Mouse (Mus musculus) cerebellum, adult 11 months (tissue): ENCODE data around the gene Enho.

Experiments used
- DNase-seq: peaks from one replicate; pipeline ENCODE4 v3.0.0; 2022

Enho gene

DNA sequence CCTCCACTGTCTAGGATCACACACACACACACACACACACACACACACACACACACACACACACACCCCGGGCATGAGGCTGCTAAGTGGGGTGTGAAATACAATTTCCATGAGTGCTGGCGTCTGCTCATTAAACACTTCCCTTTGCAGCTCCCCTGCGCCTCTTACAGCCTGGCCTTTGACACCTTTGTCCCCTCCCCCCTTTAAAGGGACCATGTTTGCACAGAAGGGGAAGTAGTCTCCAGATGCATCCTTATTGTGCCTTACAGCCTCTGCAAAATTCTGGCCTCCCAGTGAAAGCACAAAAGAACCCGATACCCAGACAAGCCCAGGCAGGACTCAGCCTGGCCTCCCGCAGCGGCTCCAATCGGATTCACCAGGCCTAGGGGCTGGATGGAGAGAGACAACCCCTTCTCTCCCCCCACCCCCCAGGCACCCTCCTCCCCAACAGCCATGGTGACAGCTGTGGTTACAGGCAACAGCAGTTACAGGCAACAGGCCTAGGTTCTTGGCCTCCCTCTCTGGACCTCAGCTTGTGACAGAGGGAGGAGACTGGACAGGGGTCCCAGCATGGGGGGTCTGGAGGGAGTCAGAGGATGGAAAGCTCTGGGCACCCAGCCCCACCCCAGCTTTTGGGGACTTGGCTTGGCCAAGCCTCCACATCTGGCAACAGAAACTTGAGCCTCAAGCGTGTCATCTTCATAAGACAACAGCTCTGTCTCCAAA, 11.8 kb downstream of the Enho start:
- DNase-seq, result no peak

- DNase-seq, result no peak
Observed at GRCm38 (mm10) chr4:41622071-41622470, 18.1 kb downstream of the Enho start.

- DNase-seq, result peak; percentile 84
Observed at GRCm38 (mm10) chr4:41618916-41619746, 21.0 kb downstream of the Enho start.

DNA sequence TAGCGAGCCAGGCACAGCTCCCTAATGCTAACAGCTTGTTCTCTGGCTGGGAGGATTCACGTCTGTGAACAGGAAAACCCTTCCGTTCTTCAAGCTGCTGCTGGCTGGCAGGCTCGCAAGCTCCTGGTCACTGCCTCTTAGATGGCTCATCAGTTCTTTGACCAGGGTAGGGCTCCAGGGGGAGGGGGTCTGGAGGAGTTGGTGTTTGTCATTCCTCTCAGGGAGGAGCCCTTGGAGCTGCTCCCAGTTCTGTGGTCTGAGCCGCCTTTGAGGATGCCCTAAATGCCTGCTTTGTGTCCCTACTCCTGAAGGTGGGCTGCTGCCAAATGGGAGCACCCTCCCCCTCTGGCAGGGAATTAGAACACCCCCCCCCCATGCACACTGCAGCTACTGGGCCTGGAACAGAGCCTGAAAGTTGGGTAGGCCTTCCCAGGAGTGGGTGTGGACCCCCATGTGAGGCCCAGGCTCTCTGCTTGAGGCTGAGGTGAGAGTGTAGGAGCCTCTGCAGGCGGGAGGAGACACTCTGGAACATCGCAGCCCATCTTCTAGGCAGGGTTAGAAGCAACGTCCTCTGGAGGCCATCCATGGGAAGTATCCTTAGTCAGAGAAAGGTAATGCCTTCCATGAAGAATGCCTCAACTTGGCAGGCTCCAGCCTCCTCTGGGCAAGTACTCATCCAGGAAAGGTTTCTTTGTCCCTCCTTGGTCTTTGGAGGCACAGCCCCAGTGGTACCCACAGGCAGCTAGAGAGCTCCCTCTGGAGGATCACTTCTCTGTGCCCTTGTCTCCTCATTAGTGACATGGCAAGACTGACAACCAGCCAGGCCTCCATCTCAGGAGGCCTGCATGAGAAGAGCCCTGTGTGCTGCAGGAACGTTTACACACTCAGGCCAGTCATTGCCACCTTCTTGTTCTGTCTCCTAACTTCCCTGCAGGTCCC, 24.2 kb downstream of the Enho start:
- no peak for DNase-seq

- DNase-seq, result peak; percentile 82
Observed at GRCm38 (mm10) chr4:41614156-41614555, 26.0 kb downstream of the Enho start.

DNA sequence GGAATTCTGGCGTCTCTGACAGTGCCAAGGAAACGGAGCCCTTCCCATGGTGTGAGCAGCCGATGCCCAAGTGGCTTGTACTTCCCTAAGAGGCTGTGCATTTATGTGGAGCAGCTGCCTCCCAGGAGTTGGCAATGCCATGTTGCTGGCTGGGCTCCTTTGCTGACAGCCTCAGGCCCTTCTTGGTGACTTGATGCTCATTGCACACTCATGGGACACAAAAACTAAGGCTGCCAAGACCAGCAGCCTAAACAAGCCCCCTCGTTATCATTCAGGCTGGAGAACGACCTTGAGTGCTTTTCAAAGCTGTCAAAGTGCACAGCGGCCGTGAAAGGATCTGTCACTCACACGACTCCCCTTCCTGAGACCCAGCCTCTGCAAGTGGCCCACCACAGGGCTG, 28.0 kb downstream of the Enho start:
- no peak for DNase-seq

DNA sequence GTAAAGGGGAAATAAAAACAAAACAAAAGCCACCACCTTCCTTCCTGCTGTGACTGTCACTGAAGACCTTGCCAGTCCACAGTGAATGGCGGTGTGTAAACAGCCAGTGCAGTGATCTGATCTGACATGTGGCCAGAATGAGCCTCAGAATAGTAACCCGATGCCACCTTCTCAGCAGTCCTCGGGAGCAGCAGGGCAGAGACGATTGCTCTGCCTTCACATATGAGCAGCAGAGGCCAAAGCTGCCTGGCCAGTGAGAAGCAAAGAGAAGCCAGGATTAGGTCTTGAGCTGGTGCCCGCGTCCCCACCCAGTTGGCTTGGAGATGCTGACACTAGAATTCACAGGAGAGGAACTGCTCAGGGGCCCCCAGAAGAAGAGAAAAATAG, 29.5 kb downstream of the Enho start:
- no peak for DNase-seq

DNA sequence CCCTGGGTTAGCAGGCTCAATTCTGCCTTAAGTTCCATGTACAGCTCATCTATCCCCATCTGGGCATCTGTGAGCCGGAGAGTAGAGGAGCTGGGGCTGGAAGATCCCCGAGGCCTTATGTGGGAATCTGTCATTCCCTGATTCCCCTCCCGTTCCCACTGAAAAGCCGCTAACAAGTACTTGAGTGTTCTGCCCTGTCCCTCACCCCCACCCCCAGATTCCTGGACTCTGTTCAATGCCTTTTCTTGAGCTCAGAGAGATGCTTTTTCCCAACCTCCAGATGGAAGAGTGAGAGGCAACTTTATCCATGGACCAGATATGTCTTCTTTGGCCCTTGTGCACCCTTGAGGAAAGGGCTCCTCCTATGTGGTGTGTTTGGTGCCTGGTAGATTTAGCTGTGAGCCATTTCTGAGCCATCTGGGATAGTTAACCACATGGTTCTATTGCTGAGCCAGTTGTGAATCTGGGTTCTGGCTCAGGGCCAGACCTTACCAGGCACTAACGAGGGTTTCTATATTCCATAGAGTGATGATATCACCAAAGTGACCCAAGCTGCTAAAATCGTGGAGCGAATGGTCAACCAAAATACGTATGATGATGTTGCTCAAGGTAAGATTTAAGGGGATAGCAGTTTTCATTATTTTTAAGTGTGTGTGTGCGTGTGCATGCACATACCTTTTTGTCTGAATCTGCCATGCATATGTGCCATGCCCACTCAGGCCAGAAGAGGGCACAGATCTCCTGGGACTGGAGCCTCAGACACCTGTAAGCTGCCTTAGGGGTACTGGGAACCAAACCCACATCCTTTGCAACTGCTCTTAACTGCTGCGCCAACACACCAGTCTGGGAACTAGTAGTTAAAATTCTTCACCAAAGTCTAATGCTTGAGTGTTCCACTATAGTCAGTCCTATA, 30.2 kb downstream of the Enho start:
- no peak for DNase-seq

GRCm38 (mm10) chr4:41606784-41607183, 33.3 kb downstream of the Enho start:
- no peak for DNase-seq

GRCm38 (mm10) chr4:41604476-41605396, 35.4 kb downstream of the Enho start:
- DNase-seq, result peak; percentile 73

- no peak for DNase-seq
Observed at GRCm38 (mm10) chr4:41602818-41603217, 37.3 kb downstream of the Enho start.
